Mouse (Mus musculus): Measurements from ENCODE around the gene Aldh1a3. TPM values are rescaled to one million over a fixed set of nuclear protein-coding genes. Genes with fewer than 3 reads are reported as not detected.

Gene Aldh1a3
- polyA plus RNA-seq, 1 experiment = 10.7 TPM

- no peak for DNase-seq
- H3K27ac ChIP-seq (ENCODE audit: insufficient read depth, low read depth, low read length) = no peak overlapping the region
- TF ChIP-seq CTCF (conservative IDR thresholded peaks at IDR 0.05; ENCODE audit: insufficient read depth, insufficient read length, low read depth, low read length) = no peak
- no peak for TF ChIP-seq POLR2A (IDR thresholded peaks at IDR 0.05; ENCODE audit: low read depth, low read length)
Measured at GRCm38 (mm10) chr7:66442501-66443369, 15.4 kb upstream of the Aldh1a3 start.

GRCm38 (mm10) chr7:66438787-66439669 is 11.7 kb upstream of the Aldh1a3 start:
- peak; percentile 14 for DNase-seq

More at GRCm38 (mm10) chr7:66442501-66443369, 15.4 kb upstream of the Aldh1a3 start:
- Histone ChIP-seq H3K4me3 (ENCODE audit: insufficient read depth, low read depth, low read length) (no peak overlapping the region), H3K27me3 (replicated peaks; ENCODE audit: control insufficient read depth, insufficient read depth, low read length) (no peaks in the 10 kb centered on the region), H3K4me1 (ENCODE audit: control insufficient read depth, insufficient read depth, low read length) (peaks cover 3% of the 10 kb centered on the region; the same call in 1 of the 2 replicates), H3K36me3 (ENCODE audit: control insufficient read depth, insufficient read depth, low read length) (no peaks in the 10 kb centered on the region)
- WGBS = 52% methylated on average over 15 of the region's 15 CpGs

GRCm38 (mm10) chr7:66434453-66434935 is 7.2 kb upstream of the Aldh1a3 start:
- no peaks in the 10 kb centered on the region for H3K36me3 ChIP-seq (ENCODE audit: control insufficient read depth, insufficient read depth, low read length)
- H3K4me3 ChIP-seq (ENCODE audit: insufficient read depth, low read depth, low read length) = no peak overlapping the region
- no peaks in the 10 kb centered on the region for H3K27me3 ChIP-seq (replicated peaks; ENCODE audit: control insufficient read depth, insufficient read depth, low read length)
- H3K27ac ChIP-seq (ENCODE audit: insufficient read depth, low read depth, low read length) = no peak overlapping the region
- 28% methylated on average over 10 of the region's 10 CpGs for WGBS
- H3K4me1 ChIP-seq (ENCODE audit: control insufficient read depth, insufficient read depth, low read length) = peaks cover 3% of the 10 kb centered on the region; the same call in 1 of the 2 replicates
- no peak for TF ChIP-seq POLR2A (IDR thresholded peaks at IDR 0.05; ENCODE audit: low read depth, low read length)
- TF ChIP-seq CTCF (conservative IDR thresholded peaks at IDR 0.05; ENCODE audit: insufficient read depth, insufficient read length, low read depth, low read length) = peak; percentile 89
- DNase-seq = peak; percentile 65

More at GRCm38 (mm10) chr7:66438787-66439669, 11.7 kb upstream of the Aldh1a3 start:
- Histone ChIP-seq H3K27ac (ENCODE audit: insufficient read depth, low read depth, low read length) (no peak overlapping the region; the same call in 1 of the 2 replicates), H3K36me3 (ENCODE audit: control insufficient read depth, insufficient read depth, low read length) (no peaks in the 10 kb centered on the region), H3K4me3 (ENCODE audit: insufficient read depth, low read depth, low read length) (no peak overlapping the region), H3K4me1 (ENCODE audit: control insufficient read depth, insufficient read depth, low read length) (peaks cover 3% of the 10 kb centered on the region; the same call in 1 of the 2 replicates), H3K27me3 (replicated peaks; ENCODE audit: control insufficient read depth, insufficient read depth, low read length) (no peaks in the 10 kb centered on the region)
- WGBS = 35% methylated on average over 12 of the region's 12 CpGs
- TF ChIP-seq CTCF (conservative IDR thresholded peaks at IDR 0.05; ENCODE audit: insufficient read depth, insufficient read length, low read depth, low read length) = no peak

- no peak for TF ChIP-seq POLR2A (IDR thresholded peaks at IDR 0.05; ENCODE audit: low read depth, low read length)
- no peak for TF ChIP-seq CTCF (conservative IDR thresholded peaks at IDR 0.05; ENCODE audit: insufficient read depth, insufficient read length, low read depth, low read length)
- no peaks in the 10 kb centered on the region for H3K4me1 ChIP-seq (ENCODE audit: control insufficient read depth, insufficient read depth, low read length)
- H3K36me3 ChIP-seq (ENCODE audit: control insufficient read depth, insufficient read depth, low read length) = no peaks in the 10 kb centered on the region
- WGBS = 4% methylated on average over 23 of the region's 23 CpGs
- no peak overlapping the region for H3K27ac ChIP-seq (ENCODE audit: insufficient read depth, low read depth, low read length)
- peak overlapping the region; percentile 39 for H3K4me3 ChIP-seq (ENCODE audit: insufficient read depth, low read depth, low read length)
- no peak for DNase-seq
- H3K27me3 ChIP-seq (replicated peaks; ENCODE audit: control insufficient read depth, insufficient read depth, low read length) = no peaks in the 10 kb centered on the region
Measured at GRCm38 (mm10) chr7:66427053-66427436, 272 bp downstream of the Aldh1a3 start.

- H3K27me3 ChIP-seq (replicated peaks; ENCODE audit: control insufficient read depth, insufficient read depth, low read length) = no peaks in the 10 kb centered on the region
- H3K4me3 ChIP-seq (ENCODE audit: insufficient read depth, low read depth, low read length) = no peak overlapping the region
- H3K27ac ChIP-seq (ENCODE audit: insufficient read depth, low read depth, low read length) = no peak overlapping the region
- no peaks in the 10 kb centered on the region for H3K4me1 ChIP-seq (ENCODE audit: control insufficient read depth, insufficient read depth, low read length)
- WGBS = 68% methylated on average over 8 of the region's 8 CpGs
- DNase-seq = no peak
- H3K36me3 ChIP-seq (ENCODE audit: control insufficient read depth, insufficient read depth, low read length) = no peaks in the 10 kb centered on the region
- TF ChIP-seq CTCF (conservative IDR thresholded peaks at IDR 0.05; ENCODE audit: insufficient read depth, insufficient read length, low read depth, low read length) (no peak), POLR2A (IDR thresholded peaks at IDR 0.05; ENCODE audit: low read depth, low read length) (no peak)
Measured at GRCm38 (mm10) chr7:66421903-66422302, 5.4 kb downstream of the Aldh1a3 start.

GRCm38 (mm10) chr7:66418981-66419380 is 8.3 kb downstream of the Aldh1a3 start:
- TF ChIP-seq POLR2A (IDR thresholded peaks at IDR 0.05; ENCODE audit: low read depth, low read length) (no peak), CTCF (conservative IDR thresholded peaks at IDR 0.05; ENCODE audit: insufficient read depth, insufficient read length, low read depth, low read length) (no peak)
- no peak for DNase-seq

More at GRCm38 (mm10) chr7:66418981-66419380, 8.3 kb downstream of the Aldh1a3 start:
- 64% methylated on average over 12 of the region's 12 CpGs for WGBS
- Histone ChIP-seq H3K4me3 (ENCODE audit: insufficient read depth, low read depth, low read length) (no peak overlapping the region), H3K36me3 (ENCODE audit: control insufficient read depth, insufficient read depth, low read length) (no peaks in the 10 kb centered on the region), H3K27ac (ENCODE audit: insufficient read depth, low read depth, low read length) (no peak overlapping the region), H3K4me1 (ENCODE audit: control insufficient read depth, insufficient read depth, low read length) (no peaks in the 10 kb centered on the region), H3K27me3 (replicated peaks; ENCODE audit: control insufficient read depth, insufficient read depth, low read length) (no peaks in the 10 kb centered on the region)

All from kidney, adult 2 months (tissue).